Mouse (Mus musculus): Measurements from ENCODE around the gene Ttc33.

- TF ChIP-seq GATA1 (IDR thresholded peaks at IDR 0.05; ENCODE audit: low read length) (no peak), TAL1 (IDR thresholded peaks at IDR 0.05; ENCODE audit: low read length) (no peak)
These were observed 52.7 kb downstream of the Ttc33 start for GRCm38 (mm10) chr15:5238073-5238472.
